Mouse (Mus musculus): Measurements from ENCODE around the gene Nudt7. TPM values are rescaled to one million over a fixed set of nuclear protein-coding genes. Genes with fewer than 3 reads are reported as not detected.

Gene Nudt7
- polyA plus RNA-seq, 1 experiment from 2014 or later, result 20.3 TPM

GRCm38 (mm10) chr8:114164444-114165096, 31.2 kb downstream of the Nudt7 start:
- Histone ChIP-seq H3K27me3 (ENCODE audit: control insufficient read depth, insufficient read depth, low read length) (no peaks in the 10 kb centered on the region), H3K4me1 (ENCODE audit: control insufficient read depth, insufficient read depth, low read length) (no peaks in the 10 kb centered on the region), H3K36me3 (ENCODE audit: control insufficient read depth, insufficient read depth, low read length) (no peaks in the 10 kb centered on the region), H3K27ac (ENCODE audit: low read length) (no peak overlapping the region), H3K9ac (ENCODE audit: low read length) (no peak overlapping the region), H3K9me3 (replicated peaks; ENCODE audit: control insufficient read depth, low read length) (no peaks in the 10 kb centered on the region), H3K4me3 (replicated peaks; ENCODE audit: low read length) (no peak overlapping the region), H3K4me2 (ENCODE audit: low read depth, low read length) (no peak overlapping the region)
- no peak for ATAC-seq (ENCODE audit: insufficient read depth, low FRiP score)
- 77% methylated on average over 6 of the region's 6 CpGs for WGBS

DNA sequence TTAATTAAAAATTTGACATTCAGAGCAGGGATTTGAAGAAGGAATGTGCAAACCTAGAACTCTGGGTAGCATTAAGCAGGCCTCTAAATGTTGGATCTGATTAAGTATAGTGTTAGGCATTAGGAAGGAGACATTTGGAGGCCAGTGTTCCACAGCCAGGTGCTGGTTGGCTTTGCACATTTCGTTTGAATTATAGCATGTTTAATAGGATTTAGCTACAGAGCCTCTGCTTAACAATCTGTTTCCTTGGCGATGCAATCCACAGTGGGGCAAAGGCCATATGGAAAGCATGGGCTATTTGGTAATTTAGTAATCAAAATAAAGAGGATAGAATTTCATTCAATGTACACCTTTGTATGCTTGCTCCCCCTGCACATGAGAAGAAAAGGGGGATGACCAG, 32.4 kb downstream of the Nudt7 start:
- Histone ChIP-seq H3K4me2 (ENCODE audit: low read depth, low read length) (no peak overlapping the region), H3K4me1 (ENCODE audit: control insufficient read depth, insufficient read depth, low read length) (no peaks in the 10 kb centered on the region), H3K27me3 (ENCODE audit: control insufficient read depth, insufficient read depth, low read length) (no peaks in the 10 kb centered on the region), H3K9me3 (replicated peaks; ENCODE audit: control insufficient read depth, low read length) (no peaks in the 10 kb centered on the region), H3K36me3 (ENCODE audit: control insufficient read depth, insufficient read depth, low read length) (no peaks in the 10 kb centered on the region), H3K27ac (ENCODE audit: low read length) (no peak overlapping the region), H3K9ac (ENCODE audit: low read length) (no peak overlapping the region), H3K4me3 (replicated peaks; ENCODE audit: low read length) (no peak overlapping the region)
- WGBS, result 69% methylated on average over 2 of the region's 2 CpGs
- ATAC-seq (ENCODE audit: insufficient read depth, low FRiP score), result no peak

- Histone ChIP-seq H3K4me1 (ENCODE audit: control insufficient read depth, insufficient read depth, low read length) (no peaks in the 10 kb centered on the region), H3K9ac (ENCODE audit: low read length) (no peak overlapping the region)
- WGBS, result 63% methylated on average over 3 of the region's 3 CpGs
Observed at GRCm38 (mm10) chr8:114176721-114177120, 43.4 kb downstream of the Nudt7 start.

DNA sequence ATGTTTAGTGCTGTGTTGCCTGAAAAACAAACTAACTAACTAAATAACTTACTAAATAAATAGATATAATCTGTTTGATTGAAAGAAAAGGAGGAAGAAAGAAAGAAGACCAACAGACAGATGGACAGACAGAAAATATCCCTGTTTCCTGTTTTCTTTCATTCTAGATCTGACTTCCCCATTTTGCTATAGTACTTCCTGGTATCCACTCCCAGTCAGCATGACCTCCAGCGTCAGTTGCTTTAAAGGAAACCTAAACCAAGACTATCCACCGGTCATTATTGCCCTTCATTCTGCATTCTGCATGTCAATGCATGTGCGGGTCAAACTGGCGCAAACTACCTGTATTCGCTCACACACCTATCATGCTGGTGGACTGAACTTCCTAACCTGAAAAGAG, 60.0 kb downstream of the Nudt7 start:
- no peak overlapping the region for H3K27ac ChIP-seq (ENCODE audit: low read length)
- ATAC-seq (ENCODE audit: insufficient read depth, low FRiP score), result no peak
- WGBS, result 80% methylated on average over 5 of the region's 5 CpGs
- no peaks in the 10 kb centered on the region for H3K4me1 ChIP-seq (ENCODE audit: control insufficient read depth, insufficient read depth, low read length)
- no peaks in the 10 kb centered on the region for H3K36me3 ChIP-seq (ENCODE audit: control insufficient read depth, insufficient read depth, low read length)
- no peak overlapping the region for H3K4me3 ChIP-seq (replicated peaks; ENCODE audit: low read length)
- no peaks in the 10 kb centered on the region for H3K9me3 ChIP-seq (replicated peaks; ENCODE audit: control insufficient read depth, low read length)
- H3K4me2 ChIP-seq (ENCODE audit: low read depth, low read length), result no peak overlapping the region
- no peak overlapping the region for H3K9ac ChIP-seq (ENCODE audit: low read length)
- H3K27me3 ChIP-seq (ENCODE audit: control insufficient read depth, insufficient read depth, low read length), result no peaks in the 10 kb centered on the region

More at GRCm38 (mm10) chr8:114176721-114177120, 43.4 kb downstream of the Nudt7 start:
- Histone ChIP-seq H3K36me3 (ENCODE audit: control insufficient read depth, insufficient read depth, low read length) (no peaks in the 10 kb centered on the region), H3K4me3 (replicated peaks; ENCODE audit: low read length) (no peak overlapping the region), H3K27me3 (ENCODE audit: control insufficient read depth, insufficient read depth, low read length) (no peaks in the 10 kb centered on the region), H3K27ac (ENCODE audit: low read length) (no peak overlapping the region), H3K4me2 (ENCODE audit: low read depth, low read length) (no peak overlapping the region), H3K9me3 (replicated peaks; ENCODE audit: control insufficient read depth, low read length) (no peaks in the 10 kb centered on the region)
- no peak for ATAC-seq (ENCODE audit: insufficient read depth, low FRiP score)

DNA sequence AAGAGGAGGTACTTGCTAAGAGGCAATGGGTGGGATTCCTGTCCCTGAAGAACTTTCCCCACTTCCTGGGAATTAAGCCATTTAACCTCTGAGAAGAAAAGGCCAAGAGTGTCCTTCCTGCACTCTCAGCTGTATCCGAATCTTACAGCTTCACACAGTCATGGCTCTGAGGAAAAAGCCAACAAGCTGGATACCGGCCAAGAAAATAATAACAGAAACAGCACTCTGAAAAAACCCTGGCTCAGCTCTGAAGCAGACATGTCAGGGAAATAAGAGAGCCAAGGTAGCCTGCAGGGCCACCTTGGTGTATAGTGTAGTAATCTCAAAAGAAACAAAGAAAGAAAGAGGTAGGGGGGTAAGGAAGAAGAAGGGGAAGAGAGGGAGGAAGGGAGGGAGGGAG, 65.6 kb downstream of the Nudt7 start:
- Histone ChIP-seq H3K4me3 (replicated peaks; ENCODE audit: low read length) (no peak overlapping the region), H3K27me3 (ENCODE audit: control insufficient read depth, insufficient read depth, low read length) (no peaks in the 10 kb centered on the region), H3K9me3 (replicated peaks; ENCODE audit: control insufficient read depth, low read length) (no peaks in the 10 kb centered on the region), H3K9ac (ENCODE audit: low read length) (no peak overlapping the region), H3K4me1 (ENCODE audit: control insufficient read depth, insufficient read depth, low read length) (no peaks in the 10 kb centered on the region), H3K36me3 (ENCODE audit: control insufficient read depth, insufficient read depth, low read length) (no peaks in the 10 kb centered on the region), H3K27ac (ENCODE audit: low read length) (no peak overlapping the region), H3K4me2 (ENCODE audit: low read depth, low read length) (no peak overlapping the region)
- 45% methylated on average over 2 of the region's 2 CpGs for WGBS
- ATAC-seq (ENCODE audit: insufficient read depth, low FRiP score), result no peak

Other genes starting within 250 kb of the Nudt7 start
- gene Vat1l, start 72.1 kb downstream of the Nudt7 start, polyA plus RNA-seq (2015; fragmentation: Nextera tagmentation; extraction: Ambion mirVana), result 3.2 and 3.3 TPM in 2 replicates

Measured in stomach, embryonic 16.5 days (tissue).